Mouse (Mus musculus): ENCODE data around the gene Dcst1. TPM values are rescaled to one million over a fixed set of nuclear protein-coding genes. Genes with fewer than 3 reads are reported as not detected.
A peak's percentile ranks its signal among the peaks of the same experiment; 100 is the strongest.

The Dcst1 gene
- polyA plus RNA-seq, 1 experiment, result 0.20 TPM

GRCm38 (mm10) chr3:89346815-89347540 is 18.1 kb downstream of the Dcst1 start:
- Histone ChIP-seq H3K79me2 (ENCODE audit: control insufficient read depth, insufficient read depth) (no peaks in the 10 kb centered on the region), H3K4me3 (ENCODE audit: insufficient read depth, poor library complexity, severe bottlenecking) (no peak overlapping the region), H3K27me3 (ENCODE audit: control insufficient read depth, insufficient read depth, insufficient read length) (no peaks in the 10 kb centered on the region), H3ac (ENCODE audit: control insufficient read depth, insufficient read length, low read depth) (no peak overlapping the region), H3K36me3 (ENCODE audit: control insufficient read depth, insufficient read depth) (peaks cover 11% of the 10 kb centered on the region), H3K79me3 (ENCODE audit: low read depth) (no peaks in the 10 kb centered on the region)
- no peak for TF ChIP-seq MYOD1 (IDR thresholded peaks at IDR 0.05; ENCODE audit: control insufficient read depth, insufficient read length, low read depth)
- TF ChIP-seq USF1 (IDR thresholded peaks at IDR 0.05; ENCODE audit: low read depth), result no peak
- TF ChIP-seq MYOG (IDR thresholded peaks at IDR 0.05; ENCODE audit: control insufficient read depth, extremely low read depth, insufficient read length), result no peak
- TF ChIP-seq FOSL1 (IDR thresholded peaks at IDR 0.05; ENCODE audit: insufficient read depth, low read length, poor library complexity, severe bottlenecking), result no peak
- no peak for TF ChIP-seq MAX (IDR thresholded peaks at IDR 0.05)
- TF ChIP-seq CEBPB (IDR thresholded peaks at IDR 0.05; ENCODE audit: low read depth), result no peak
- TF ChIP-seq CTCF (IDR thresholded peaks at IDR 0.05; ENCODE audit: control insufficient read depth, insufficient read depth, insufficient read length), result no peak

- no peaks in the 10 kb centered on the region for H3K27me3 ChIP-seq (ENCODE audit: control insufficient read depth, insufficient read depth, insufficient read length)
- peaks cover 11% of the 10 kb centered on the region for H3K36me3 ChIP-seq (ENCODE audit: control insufficient read depth, insufficient read depth)
- H3K79me3 ChIP-seq (ENCODE audit: low read depth), result no peaks in the 10 kb centered on the region
- H3ac ChIP-seq (ENCODE audit: control insufficient read depth, insufficient read length, low read depth), result no peak overlapping the region
- H3K79me2 ChIP-seq (ENCODE audit: control insufficient read depth, insufficient read depth), result no peaks in the 10 kb centered on the region
- H3K4me3 ChIP-seq (ENCODE audit: insufficient read depth, poor library complexity, severe bottlenecking), result no peak overlapping the region
- TF ChIP-seq FOSL1 (IDR thresholded peaks at IDR 0.05; ENCODE audit: insufficient read depth, low read length, poor library complexity, severe bottlenecking) (no peak), MYOD1 (IDR thresholded peaks at IDR 0.05; ENCODE audit: control insufficient read depth, insufficient read length, low read depth) (no peak), CEBPB (IDR thresholded peaks at IDR 0.05; ENCODE audit: low read depth) (no peak), USF1 (IDR thresholded peaks at IDR 0.05; ENCODE audit: low read depth) (no peak), CTCF (IDR thresholded peaks at IDR 0.05; ENCODE audit: control insufficient read depth, insufficient read depth, insufficient read length) (no peak), MAX (IDR thresholded peaks at IDR 0.05) (no peak), MYOG (IDR thresholded peaks at IDR 0.05; ENCODE audit: control insufficient read depth, extremely low read depth, insufficient read length) (no peak)
Measured at GRCm38 (mm10) chr3:89343279-89343678, 21.8 kb downstream of the Dcst1 start.

- H3K4me3 ChIP-seq (ENCODE audit: insufficient read depth, poor library complexity, severe bottlenecking), result no peak overlapping the region
- no peaks in the 10 kb centered on the region for H3K27me3 ChIP-seq (ENCODE audit: control insufficient read depth, insufficient read depth, insufficient read length)
- peaks cover 11% of the 10 kb centered on the region for H3K36me3 ChIP-seq (ENCODE audit: control insufficient read depth, insufficient read depth)
- H3ac ChIP-seq (ENCODE audit: control insufficient read depth, insufficient read length, low read depth), result no peak overlapping the region
- no peaks in the 10 kb centered on the region for H3K79me3 ChIP-seq (ENCODE audit: low read depth)
- peaks cover 7% of the 10 kb centered on the region for H3K79me2 ChIP-seq (ENCODE audit: control insufficient read depth, insufficient read depth)
- TF ChIP-seq MYOD1 (IDR thresholded peaks at IDR 0.05; ENCODE audit: control insufficient read depth, insufficient read length, low read depth), result no peak
- TF ChIP-seq CEBPB (IDR thresholded peaks at IDR 0.05; ENCODE audit: low read depth), result no peak
- no peak for TF ChIP-seq FOSL1 (IDR thresholded peaks at IDR 0.05; ENCODE audit: insufficient read depth, low read length, poor library complexity, severe bottlenecking)
- no peak for TF ChIP-seq MYOG (IDR thresholded peaks at IDR 0.05; ENCODE audit: control insufficient read depth, extremely low read depth, insufficient read length)
- no peak for TF ChIP-seq MAX (IDR thresholded peaks at IDR 0.05)
Measured at GRCm38 (mm10) chr3:89341794-89342193, 23.3 kb downstream of the Dcst1 start.

GRCm38 (mm10) chr3:89340465-89340864 is 24.6 kb downstream of the Dcst1 start:
- no peaks in the 10 kb centered on the region for H3K79me3 ChIP-seq (ENCODE audit: low read depth)
- TF ChIP-seq MAX (IDR thresholded peaks at IDR 0.05) (no peak), CTCF (IDR thresholded peaks at IDR 0.05; ENCODE audit: control insufficient read depth, insufficient read depth, insufficient read length) (peak; percentile 91)
- H3K79me2 ChIP-seq (ENCODE audit: control insufficient read depth, insufficient read depth), result peaks cover 16% of the 10 kb centered on the region
- H3K27me3 ChIP-seq (ENCODE audit: control insufficient read depth, insufficient read depth, insufficient read length), result no peaks in the 10 kb centered on the region
- peaks cover 7% of the 10 kb centered on the region for H3K36me3 ChIP-seq (ENCODE audit: control insufficient read depth, insufficient read depth)
- no peak overlapping the region for H3K4me3 ChIP-seq (ENCODE audit: insufficient read depth, poor library complexity, severe bottlenecking)
- no peak overlapping the region for H3ac ChIP-seq (ENCODE audit: control insufficient read depth, insufficient read length, low read depth)

- Histone ChIP-seq H3K79me3 (ENCODE audit: low read depth) (no peaks in the 10 kb centered on the region), H3K79me2 (ENCODE audit: control insufficient read depth, insufficient read depth) (peaks cover 17% of the 10 kb centered on the region), H3ac (ENCODE audit: control insufficient read depth, insufficient read length, low read depth) (no peak overlapping the region), H3K4me3 (ENCODE audit: insufficient read depth, poor library complexity, severe bottlenecking) (no peak overlapping the region), H3K36me3 (ENCODE audit: control insufficient read depth, insufficient read depth) (no peaks in the 10 kb centered on the region), H3K27me3 (ENCODE audit: control insufficient read depth, insufficient read depth, insufficient read length) (no peaks in the 10 kb centered on the region)
- TF ChIP-seq MYOD1 (IDR thresholded peaks at IDR 0.05; ENCODE audit: control insufficient read depth, insufficient read length, low read depth) (no peak), CTCF (IDR thresholded peaks at IDR 0.05; ENCODE audit: control insufficient read depth, insufficient read depth, insufficient read length) (peak; percentile 68)
Measured at GRCm38 (mm10) chr3:89339416-89339815, 25.6 kb downstream of the Dcst1 start.
